Mouse (Mus musculus) frontal cortex, adult 2 months (tissue): ENCODE data around the gene Plod2. TPM values are rescaled to one million over a fixed set of nuclear protein-coding genes. Genes with fewer than 3 reads are reported as not detected.
A peak's percentile ranks its signal among the peaks of the same experiment; 100 is the strongest.

ENCODE experiments used
- DNase-seq, 2 experiments: peaks; one replicate each; pipeline ENCODE4 v3.0.0; 2022; ENCODE audit warnings: low spot score in 1 of 2; ENCODE audit errors: extremely low spot score in 1 of 2
- polyA plus RNA-seq: library from polyadenylated mRNA; depleted of rRNA; stranded (reverse); fragments of >200 nt; gene quantifications from 2 replicates; pipeline ENCODE4 v1.2.3, GENCODE M21; 2012; rRNA removed

Gene Plod2
- polyA plus RNA-seq, result 10.9 and 11.0 TPM in 2 replicates

DNA sequence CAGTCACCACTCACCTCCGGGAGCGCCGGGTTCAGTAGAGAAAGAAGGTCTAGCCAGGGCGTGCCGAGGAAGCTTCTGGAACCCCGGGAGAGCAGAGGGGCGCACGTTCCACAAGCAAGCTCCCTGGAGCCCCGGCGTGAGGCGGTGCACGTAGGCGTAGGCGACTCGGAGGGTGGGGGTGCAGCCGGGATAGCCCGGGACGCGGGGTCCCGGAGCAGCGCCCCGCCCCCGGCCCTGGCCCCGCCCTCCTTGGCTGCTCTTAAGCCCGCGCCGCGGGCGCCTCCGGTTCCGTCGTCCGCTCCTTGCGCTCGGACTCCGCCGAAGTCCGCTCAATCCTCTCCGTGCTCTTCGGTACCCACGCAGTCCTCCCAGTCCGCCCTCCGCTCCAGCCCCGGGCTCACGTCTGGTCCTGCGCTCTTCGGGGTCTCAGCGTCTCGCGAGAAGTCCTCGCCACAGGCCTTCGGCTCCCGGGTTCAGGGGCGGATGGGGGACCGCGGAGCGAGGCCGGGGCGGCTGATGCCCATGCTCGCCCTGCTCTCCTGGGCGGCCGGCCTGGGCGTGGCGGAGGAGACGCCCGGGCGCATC lies at the start of gene Plod2:
Gene Plod2, plus strand, starts transcription at position 247 of the 585 bp plus-strand sequence.
- peak in 1 of 2 experiments; percentile 13 for DNase-seq

DNA sequence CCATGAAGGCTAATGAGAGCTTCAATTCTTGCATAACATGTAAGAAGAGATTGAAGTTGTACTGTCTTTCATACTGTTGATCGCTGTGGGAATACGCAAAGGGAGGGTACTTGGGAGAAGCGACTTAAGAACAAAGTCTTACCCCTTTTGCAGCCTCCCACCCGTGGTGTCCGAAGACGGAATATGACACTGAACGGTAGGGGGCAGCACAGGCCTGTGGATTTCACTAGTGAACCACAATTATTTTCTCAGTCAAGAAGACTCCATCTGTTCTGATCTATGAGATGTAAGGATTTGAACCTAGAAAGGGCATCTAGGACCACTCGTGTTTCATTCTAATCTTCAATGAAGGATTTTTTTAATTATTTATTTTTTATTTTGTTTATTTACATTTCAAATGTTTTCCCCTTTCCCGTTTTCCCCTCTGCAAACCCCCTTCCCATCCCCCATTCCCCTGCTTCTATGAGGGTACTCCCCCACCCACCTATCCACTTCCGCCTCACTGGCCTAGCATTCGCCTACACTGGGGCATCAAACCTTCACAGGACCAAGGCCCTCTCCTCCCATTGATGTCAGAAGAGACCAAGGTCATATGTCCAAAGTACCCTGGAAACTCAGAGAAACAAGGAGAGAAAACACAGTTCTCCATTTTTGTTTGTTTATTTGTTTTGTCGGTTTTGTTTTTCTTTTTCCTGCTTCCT lies 42.2 kb upstream of the Plod2 start:
- peak; percentile 38 to 93 for DNase-seq

DNA sequence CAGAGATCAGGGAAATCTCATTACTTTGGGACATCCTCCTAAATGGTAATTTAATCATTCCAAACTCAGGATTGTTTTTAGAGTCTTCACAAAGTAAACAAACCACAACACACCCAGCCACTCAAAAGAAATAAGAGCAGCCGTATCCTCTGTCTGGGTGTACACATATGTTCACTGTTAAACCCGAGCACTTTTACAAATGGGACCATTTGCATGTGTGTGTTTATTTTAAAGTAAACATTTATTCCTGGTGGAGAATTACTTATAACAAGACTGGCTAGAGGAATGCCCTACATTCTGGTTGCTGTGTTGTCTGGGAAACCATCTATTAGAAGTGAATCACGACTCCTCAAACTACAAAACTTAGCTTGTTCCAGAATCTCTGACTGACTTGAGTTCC lies 37.8 kb upstream of the Plod2 start:
- DNase-seq, result peak in 1 of 2 experiments; percentile 2

DNA sequence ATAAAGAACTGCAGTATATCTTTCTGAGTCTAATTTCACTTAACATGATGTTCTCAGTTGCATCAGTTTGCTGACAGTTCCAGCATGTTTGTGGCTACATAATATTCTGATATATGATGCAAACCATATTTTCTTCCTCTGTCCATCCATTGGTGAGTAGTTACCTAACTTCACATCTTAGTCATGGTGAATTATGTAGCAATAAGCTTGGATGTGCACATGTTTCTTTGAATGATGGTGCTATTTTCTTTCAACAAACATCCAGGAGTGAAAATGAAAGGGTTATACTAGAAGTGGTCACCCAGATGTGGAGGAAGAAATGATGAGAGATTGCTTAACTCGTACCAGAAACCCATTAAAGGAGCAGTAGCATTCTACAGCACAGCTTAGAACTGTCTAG lies 37.1 kb upstream of the Plod2 start:
- no peak for DNase-seq

DNA sequence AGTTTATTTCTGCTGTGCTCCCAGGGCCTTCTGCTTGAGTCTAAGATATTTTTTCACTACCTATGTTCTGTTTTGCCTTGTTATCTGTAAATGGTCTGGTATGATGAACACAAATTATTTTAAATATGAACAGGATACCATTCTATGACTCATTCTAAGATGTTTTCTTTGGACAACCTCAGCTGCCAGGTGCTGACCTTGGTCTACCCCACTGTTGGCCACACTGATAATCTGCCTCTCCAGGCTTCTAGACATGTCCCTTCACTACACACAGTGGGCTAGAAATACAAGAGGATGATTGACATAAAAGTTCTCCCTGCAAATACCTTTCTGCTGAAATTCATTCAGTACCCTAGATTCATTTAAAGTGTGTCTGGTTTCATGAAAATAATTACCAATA lies 30.3 kb upstream of the Plod2 start:
- no peak for DNase-seq

DNA sequence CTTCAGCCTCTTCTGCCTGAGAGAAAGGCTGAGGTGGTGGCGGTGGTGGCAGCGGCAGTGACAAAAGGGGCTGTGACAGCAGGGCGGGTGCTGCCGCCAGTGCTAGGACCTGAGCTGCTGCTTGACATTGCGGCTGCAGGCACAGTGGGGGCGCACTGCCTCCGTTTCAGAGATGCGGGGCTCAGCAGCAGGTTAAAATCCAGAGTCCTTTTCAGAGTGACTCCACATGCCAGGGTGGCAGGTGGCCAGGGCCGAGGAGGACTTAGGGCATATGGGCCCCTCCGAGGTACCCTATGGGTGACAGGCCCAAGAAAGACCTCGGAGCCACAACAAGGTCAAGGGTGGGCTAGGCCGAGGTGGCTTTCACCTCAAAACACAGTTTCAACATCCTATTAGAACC lies 25.0 kb upstream of the Plod2 start:
- DNase-seq, result no peak

DNA sequence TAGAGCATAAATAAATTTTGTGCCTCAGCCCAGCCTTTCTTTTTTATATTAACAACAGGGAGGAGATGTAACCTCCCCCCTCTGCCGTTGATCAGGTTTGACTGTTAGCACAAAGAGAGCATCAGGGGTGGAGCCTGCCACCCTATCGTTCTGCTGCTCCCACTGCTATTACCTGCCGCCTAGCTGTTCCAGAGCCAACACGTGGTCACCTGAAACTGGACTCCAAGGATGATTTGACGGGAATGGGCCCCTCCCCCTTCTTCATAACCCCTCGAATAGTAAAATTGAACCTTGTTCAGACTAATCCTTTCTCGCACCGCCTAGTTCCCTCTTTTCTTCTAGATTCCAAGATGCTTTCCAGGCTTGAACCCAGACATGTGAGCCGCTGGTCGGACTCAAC lies 21.3 kb upstream of the Plod2 start:
- DNase-seq, result no peak

DNA sequence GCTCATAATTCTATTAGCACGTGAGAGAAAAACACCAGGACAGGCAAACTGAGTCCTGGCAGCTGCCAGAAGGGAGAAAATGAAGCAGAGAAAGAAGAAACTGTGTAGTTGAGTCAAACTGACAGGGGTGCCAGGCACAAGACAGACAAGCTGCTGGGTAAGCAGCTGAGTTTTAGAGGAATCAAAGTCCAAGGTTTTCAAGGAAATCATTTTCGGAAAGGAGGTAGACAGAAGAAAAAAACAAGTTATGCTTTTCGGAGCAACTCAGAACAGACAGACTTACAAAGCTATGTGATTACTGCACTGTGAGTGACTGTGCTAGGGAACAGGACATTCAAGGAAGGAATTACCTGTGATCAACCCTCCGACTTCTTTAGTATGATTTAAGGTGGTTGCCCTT lies 17.5 kb upstream of the Plod2 start:
- no peak for DNase-seq

DNA sequence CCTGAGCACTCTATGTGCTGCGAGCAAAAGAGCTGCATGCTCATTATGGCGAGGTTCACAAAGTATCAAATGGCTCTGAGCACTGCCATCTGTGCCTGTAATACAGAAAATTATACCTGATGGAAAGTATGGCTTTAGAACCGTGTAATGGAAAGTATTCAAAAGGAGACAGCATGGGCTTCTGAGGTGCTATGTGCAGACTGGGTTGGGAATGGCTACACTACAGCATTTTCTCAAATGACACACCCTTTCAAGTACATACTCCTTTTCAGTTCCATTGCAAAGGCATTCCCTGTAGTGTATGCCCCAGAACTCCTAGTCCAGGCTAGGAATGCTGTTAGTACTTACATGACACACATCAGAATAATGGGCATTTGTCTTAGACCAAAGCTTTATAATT lies 12.0 kb upstream of the Plod2 start:
- DNase-seq, result no peak

DNA sequence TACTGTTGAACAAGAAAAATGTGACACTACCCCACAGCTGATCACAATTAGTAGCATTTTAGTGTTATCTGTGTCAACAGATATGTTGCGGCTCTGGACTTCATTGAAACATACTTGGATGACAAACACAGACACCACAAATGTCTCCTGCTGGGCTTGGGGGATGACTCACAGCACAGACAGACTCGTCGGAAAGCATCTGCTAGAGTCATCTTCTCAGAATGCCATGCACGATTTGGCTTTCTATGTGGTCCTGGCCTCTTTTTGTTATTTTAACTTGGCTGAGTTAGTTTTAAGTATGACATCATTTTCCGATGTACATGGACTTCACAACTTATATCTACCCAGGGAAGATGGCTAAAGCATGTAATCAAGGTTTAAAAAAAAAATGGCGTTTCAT lies 4.3 kb upstream of the Plod2 start:
- peak in 1 of 2 experiments; percentile 42 for DNase-seq

DNA sequence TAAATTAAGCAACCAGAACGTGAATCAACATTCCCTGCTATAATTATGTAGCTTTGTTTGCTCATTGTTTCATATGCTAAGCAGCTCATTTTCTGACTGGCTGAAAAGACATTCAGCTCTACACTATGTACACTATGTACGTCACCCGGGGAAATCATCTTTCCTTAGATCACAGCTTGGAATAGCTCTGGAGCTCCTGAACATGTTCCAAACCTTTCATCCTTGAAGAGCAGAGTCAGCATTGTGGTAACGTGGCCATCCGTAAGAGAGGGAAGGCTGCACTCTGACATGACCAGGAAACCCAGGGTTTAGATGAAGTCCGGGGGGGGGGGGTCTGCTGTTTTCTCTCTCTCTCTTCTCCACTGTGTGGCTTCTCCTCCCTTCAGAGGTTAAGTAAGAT lies 3.8 kb upstream of the Plod2 start:
- DNase-seq, result peak in 1 of 2 experiments; percentile 22

DNA sequence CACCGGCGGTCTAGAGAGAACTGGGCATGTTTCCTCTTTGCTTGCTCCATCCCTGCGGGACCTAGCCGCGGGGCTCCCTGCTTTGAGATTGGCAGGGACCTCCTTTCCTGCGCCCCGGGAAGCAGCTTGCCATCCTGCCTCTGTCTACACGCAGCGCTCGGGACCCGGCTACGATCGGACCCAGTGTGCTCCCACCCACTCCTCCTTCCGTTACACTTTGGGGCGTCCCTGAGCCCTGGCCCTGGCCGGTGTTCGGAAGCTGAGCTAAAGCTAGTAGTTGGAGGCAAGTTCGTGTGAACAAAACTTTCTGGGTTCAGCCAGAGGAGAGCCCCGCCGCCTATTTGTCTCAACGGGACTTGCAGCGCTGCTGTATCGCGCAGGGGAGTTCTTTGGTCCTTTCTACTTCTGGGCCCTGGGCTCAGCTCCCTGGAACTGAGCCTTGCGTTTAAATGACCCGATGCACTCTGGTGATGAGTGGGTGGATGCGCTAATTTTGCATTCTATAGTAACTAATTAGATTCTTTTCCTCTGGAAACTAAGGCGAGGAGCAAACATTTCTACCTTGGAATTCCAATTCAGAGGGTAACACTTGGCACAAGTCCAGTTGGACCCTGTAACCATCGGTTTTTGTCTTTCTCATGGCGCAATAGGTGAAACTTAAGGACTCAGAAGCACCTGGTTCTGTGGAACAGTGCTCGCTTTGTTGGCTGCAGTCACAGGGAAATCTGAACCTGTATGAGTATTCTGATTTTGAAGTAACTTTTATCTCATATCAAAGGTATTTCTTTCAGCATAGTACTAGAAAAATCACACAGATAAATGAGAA lies 781 bp downstream of the Plod2 start:
- peak in 1 of 2 experiments; percentile 23 for DNase-seq

DNA sequence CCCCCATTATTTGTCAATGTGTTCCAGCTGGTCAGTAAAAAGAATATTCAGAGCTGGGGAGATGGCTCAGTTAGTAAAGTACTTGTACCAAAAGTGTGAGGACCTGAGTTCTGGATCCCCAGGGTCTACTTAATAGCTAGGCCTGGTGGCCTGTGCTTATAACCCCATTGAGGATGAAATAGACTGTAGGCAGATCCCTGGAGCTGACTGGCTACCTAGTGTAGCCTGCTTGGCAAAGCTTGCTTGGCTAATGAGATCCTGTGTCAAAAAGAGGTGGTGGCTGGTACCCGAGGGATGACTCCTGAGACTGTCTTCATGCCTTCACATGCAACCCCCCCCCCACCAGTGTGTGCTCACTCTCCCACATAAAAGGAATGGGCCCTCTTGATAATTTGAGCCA lies 2.1 kb downstream of the Plod2 start:
- no peak for DNase-seq

DNA sequence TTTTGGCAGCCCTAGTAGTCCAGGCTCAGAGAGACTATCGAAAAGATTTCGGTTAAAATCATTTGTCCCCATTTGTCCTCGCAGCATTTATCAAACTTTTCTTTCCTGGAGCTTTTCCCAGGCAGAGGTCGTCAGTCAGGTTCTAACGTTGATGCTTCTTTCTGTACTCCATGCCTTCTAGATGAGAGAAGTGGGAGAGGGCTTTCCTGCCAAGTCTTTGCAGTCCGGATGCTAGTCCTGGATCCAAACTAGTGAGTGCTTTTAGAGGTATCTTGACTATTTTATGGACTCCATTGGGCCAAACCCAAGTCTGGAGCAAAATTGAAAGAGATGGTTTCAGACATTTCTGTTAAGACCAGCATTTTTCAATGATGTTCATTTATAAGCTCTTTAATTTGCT lies 3.0 kb downstream of the Plod2 start:
- DNase-seq, result no peak

DNA sequence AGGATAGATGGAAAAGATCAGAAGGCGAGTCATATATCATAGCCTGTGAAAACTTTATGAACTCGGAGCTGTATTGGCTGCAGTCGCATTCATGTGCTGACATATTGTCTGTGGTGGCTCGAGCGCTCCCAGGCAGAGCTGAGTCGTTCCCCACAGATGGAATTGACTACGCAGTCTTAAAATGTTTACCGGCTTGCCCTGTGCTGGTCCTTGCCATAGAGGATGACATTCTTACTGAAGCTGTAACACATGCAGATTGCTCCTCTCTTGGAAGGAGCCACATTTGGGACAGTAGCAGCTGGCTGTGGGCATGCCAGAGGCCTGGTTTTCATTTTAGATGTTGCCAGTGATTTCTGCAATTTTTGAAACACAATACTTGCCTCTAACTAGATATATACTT lies 4.4 kb downstream of the Plod2 start:
- no peak for DNase-seq

DNA sequence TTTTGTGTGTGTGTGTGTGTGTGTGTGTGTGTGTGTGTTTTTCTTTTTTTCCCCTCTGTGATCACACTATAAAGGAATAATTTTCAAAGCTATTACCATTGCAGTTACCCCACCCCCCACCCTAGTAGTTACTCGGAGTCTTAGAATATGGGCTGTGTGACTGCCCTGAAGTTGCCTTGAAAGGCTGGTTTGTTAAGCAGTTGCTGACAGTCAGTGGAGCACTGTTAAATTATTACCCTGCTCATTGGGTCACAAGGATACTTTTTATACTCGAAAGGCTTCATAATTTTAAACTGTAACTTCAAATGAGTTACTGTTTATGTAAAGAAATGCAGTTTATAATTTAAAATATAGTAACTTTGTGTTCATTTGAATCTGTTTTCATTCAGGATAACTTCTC lies 5.1 kb downstream of the Plod2 start:
- DNase-seq, result no peak

DNA sequence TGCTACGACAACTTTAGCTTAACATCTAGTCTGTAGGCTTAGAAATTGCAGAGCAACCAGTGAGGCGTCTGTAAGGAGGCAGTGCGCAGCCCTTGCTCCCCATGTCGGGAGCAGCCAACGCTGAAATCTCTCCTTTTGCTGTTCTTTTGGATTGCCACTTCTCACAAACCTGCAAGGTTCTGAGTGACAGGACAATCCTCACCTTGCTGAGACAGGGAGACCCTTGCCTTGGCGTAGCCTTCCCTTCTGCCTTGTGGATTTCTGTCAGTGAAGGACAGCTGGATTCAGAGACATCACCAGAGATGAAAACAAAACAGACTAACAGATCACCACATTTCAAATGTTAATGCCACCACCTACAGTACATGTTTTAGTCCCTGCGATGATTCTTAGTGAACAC lies 5.8 kb downstream of the Plod2 start:
- no peak for DNase-seq

DNA sequence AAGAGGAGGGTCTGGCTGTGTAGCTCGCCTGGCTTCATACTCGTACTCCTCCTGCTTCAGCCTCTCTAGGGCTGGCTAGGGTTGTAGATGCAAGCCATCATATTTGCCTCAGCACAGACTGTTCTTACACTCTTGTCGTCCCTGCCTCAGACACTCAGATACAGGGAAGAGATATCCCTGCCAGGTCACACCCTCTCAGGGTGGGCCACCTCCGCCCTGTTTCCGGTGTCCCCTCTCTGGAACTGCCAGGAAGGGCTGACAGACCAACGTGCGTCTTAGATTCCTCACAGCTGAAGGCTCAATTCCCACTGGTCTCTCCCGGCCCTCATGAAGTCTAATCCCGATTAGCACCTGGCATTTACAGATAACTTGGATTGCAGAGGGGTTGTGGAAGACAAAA lies 6.6 kb downstream of the Plod2 start:
- no peak for DNase-seq

DNA sequence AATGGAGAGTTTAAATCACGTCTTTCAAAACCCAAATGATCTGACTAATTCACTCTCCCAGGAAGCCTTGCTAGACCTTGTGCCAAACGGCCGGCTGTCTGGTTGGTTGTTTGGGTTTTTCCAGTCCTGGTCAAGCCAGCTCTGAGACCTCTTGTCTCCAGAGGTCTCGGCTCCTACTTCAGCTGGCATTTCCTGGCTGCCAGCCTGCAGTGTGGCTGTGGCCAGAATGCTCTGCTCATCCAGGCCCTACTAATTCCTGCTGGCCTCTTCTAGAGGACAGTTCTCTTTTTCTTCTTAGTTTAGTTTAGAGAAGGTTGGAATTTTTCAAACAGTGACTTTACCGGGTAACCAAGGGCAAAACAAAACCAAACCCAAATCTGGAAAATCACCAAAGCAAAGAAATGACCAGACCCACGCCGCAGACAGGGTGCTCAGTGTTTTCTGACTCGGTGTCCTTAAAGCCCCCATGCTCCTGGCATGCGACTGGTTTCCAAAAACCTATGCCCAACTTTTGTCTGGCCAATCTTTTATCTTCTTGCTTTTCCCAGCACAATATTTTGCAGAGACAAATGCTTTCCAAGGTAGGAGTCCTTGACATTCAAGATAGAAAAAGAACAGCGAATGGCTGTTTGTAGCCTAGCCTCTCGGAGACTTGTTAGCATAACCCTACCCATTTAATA lies 7.9 kb downstream of the Plod2 start:
- peak in 1 of 2 experiments; percentile 16 for DNase-seq

DNA sequence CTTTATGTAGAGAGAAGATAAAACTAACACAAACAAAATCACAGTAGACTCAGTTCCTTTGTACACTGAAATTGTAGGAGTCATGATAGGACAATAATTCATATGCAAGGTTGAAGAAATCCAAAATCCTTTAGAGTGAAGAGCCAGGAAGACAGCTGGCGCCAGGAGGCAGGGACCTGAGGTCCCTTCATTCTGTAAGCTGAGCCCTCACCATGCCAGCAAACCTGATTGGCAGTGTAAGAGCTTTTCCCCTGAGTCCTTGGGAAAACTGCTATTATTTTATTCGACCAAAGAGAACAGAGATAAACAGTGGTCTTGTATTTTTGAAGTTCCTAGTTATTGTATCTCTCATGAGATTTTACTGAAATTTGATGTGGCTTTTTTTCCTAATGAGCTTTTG lies 9.0 kb downstream of the Plod2 start:
- no peak for DNase-seq

DNA sequence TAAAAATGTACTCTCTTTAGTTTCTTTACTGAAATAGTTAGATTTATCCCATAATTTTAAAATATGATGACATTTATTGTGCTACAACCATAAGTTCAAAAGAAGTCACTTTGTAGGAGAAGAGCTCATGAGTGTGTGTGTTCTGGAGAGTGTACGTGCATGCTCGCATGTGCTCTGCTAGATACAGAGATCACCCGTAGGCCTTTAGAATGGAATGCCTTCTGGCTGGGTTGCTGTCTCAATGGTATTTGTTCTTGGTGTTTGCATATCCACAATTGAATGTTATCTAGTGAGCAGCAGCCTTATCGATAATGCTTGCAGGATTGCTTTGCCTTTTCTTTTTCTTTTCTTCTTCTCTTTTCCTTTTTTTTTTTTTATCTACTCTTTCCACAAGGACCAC lies 9.6 kb downstream of the Plod2 start:
- DNase-seq, result no peak
